Mouse (Mus musculus) bone marrow, adult 2 months (tissue): ENCODE data around the gene Trmt13.
"Not testable (repeated sequence)": the region's sequence is repeated elsewhere in the genome, so short reads cannot be mapped to it uniquely, and the experiment has no call there.

ENCODE experiments used
- CTCF ChIP-seq: fragments of 200-500 bp; IDR thresholded peaks from 2 replicates; pipeline ENCODE4 v1.5.1; 2011; ENCODE audit warnings: low read length, control low read depth; ENCODE audit not compliant: control insufficient read depth, insufficient read depth
- POLR2A ChIP-seq: fragments of 200-500 bp; IDR thresholded peaks from 2 replicates; pipeline ENCODE4 v1.6.1; 2011; ENCODE audit warnings: low read depth, mild to moderate bottlenecking, control low read depth, low read length, borderline replicate concordance; ENCODE audit not compliant: control insufficient read depth

DNA sequence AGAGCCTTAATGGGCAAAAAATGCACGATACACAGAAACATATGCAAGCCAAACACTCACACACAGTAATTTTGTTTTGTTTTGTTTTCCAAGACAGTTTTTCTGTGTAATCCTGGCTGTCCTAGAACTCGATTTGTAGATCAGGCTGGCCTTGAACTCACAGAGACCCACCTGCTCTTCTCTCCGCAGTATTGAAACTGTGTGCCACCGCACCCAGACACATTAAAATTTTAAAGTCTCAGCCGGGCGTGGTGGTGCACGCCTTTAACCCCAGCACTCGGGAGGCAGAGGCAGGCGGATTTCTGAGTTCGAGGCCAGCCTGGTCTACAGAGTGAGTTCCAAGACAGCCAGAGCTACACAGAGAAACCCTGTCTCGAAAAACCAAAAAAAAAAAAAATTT, 39.7 kb upstream of the Trmt13 start:
- not testable (repeated sequence) for TF ChIP-seq POLR2A, CTCF
